Mouse (Mus musculus): Measurements from ENCODE around the gene Enpep. TPM values are rescaled to one million over a fixed set of nuclear protein-coding genes. Genes with fewer than 3 reads are reported as not detected.

The Enpep gene
- polyA plus RNA-seq, 1 experiment from 2014 or later: 1.7 TPM

- Histone ChIP-seq H3K27ac (ENCODE audit: low read depth, low read length) (no peak overlapping the region), H3K27me3 (ENCODE audit: control insufficient read depth, insufficient read depth, low read length) (no peaks in the 10 kb centered on the region), H3K36me3 (ENCODE audit: control insufficient read depth, insufficient read depth, low read length) (no peaks in the 10 kb centered on the region), H3K4me1 (ENCODE audit: control insufficient read depth, insufficient read depth, low read length) (no peaks in the 10 kb centered on the region), H3K9me3 (ENCODE audit: control insufficient read depth, low read length) (no peaks in the 10 kb centered on the region), H3K4me3 (ENCODE audit: low read depth, low read length) (no peak overlapping the region), H3K9ac (replicated peaks; ENCODE audit: low read depth, low read length) (no peak overlapping the region), H3K4me2 (ENCODE audit: low read depth, low read length) (no peak overlapping the region)
- ATAC-seq (ENCODE audit: low read depth): no peak
- 84% methylated on average over 6 of the region's 6 CpGs for WGBS
Observed at GRCm38 (mm10) chr3:129321585-129321984, 10.9 kb downstream of the Enpep start.

- Histone ChIP-seq H3K27me3 (ENCODE audit: control insufficient read depth, insufficient read depth, low read length) (no peaks in the 10 kb centered on the region), H3K4me2 (ENCODE audit: low read depth, low read length) (no peak overlapping the region), H3K36me3 (ENCODE audit: control insufficient read depth, insufficient read depth, low read length) (no peaks in the 10 kb centered on the region), H3K4me3 (ENCODE audit: low read depth, low read length) (no peak overlapping the region), H3K27ac (ENCODE audit: low read depth, low read length) (no peak overlapping the region), H3K4me1 (ENCODE audit: control insufficient read depth, insufficient read depth, low read length) (no peaks in the 10 kb centered on the region), H3K9me3 (ENCODE audit: control insufficient read depth, low read length) (no peaks in the 10 kb centered on the region), H3K9ac (replicated peaks; ENCODE audit: low read depth, low read length) (no peak overlapping the region)
- WGBS: 79% methylated on average over 17 of the region's 17 CpGs
- no peak for ATAC-seq (ENCODE audit: low read depth)
Observed at GRCm38 (mm10) chr3:129317032-129317729, 15.3 kb downstream of the Enpep start.

- H3K4me3 ChIP-seq (ENCODE audit: low read depth, low read length): no peak overlapping the region
- H3K4me2 ChIP-seq (ENCODE audit: low read depth, low read length): no peak overlapping the region
- H3K36me3 ChIP-seq (ENCODE audit: control insufficient read depth, insufficient read depth, low read length): no peaks in the 10 kb centered on the region
- no peaks in the 10 kb centered on the region for H3K4me1 ChIP-seq (ENCODE audit: control insufficient read depth, insufficient read depth, low read length)
- H3K9ac ChIP-seq (replicated peaks; ENCODE audit: low read depth, low read length): no peak overlapping the region
- H3K27me3 ChIP-seq (ENCODE audit: control insufficient read depth, insufficient read depth, low read length): no peaks in the 10 kb centered on the region
- WGBS: 89% methylated on average over 7 of the region's 7 CpGs
- no peaks in the 10 kb centered on the region for H3K9me3 ChIP-seq (ENCODE audit: control insufficient read depth, low read length)
- ATAC-seq (ENCODE audit: low read depth): no peak
- no peak overlapping the region for H3K27ac ChIP-seq (ENCODE audit: low read depth, low read length)
Observed at GRCm38 (mm10) chr3:129313671-129314415, 18.7 kb downstream of the Enpep start.

- ATAC-seq (ENCODE audit: low read depth): no peak
- no peak overlapping the region for H3K4me2 ChIP-seq (ENCODE audit: low read depth, low read length)
- H3K27ac ChIP-seq (ENCODE audit: low read depth, low read length): no peak overlapping the region
- H3K27me3 ChIP-seq (ENCODE audit: control insufficient read depth, insufficient read depth, low read length): no peaks in the 10 kb centered on the region
- 82% methylated on average over 2 of the region's 2 CpGs for WGBS
- H3K4me1 ChIP-seq (ENCODE audit: control insufficient read depth, insufficient read depth, low read length): no peaks in the 10 kb centered on the region
- H3K36me3 ChIP-seq (ENCODE audit: control insufficient read depth, insufficient read depth, low read length): no peaks in the 10 kb centered on the region
- no peak overlapping the region for H3K4me3 ChIP-seq (ENCODE audit: low read depth, low read length)
- H3K9me3 ChIP-seq (ENCODE audit: control insufficient read depth, low read length): no peaks in the 10 kb centered on the region
- no peak overlapping the region for H3K9ac ChIP-seq (replicated peaks; ENCODE audit: low read depth, low read length)
Observed at GRCm38 (mm10) chr3:129313221-129313620, 19.3 kb downstream of the Enpep start.

GRCm38 (mm10) chr3:129312511-129312910 lies 20.0 kb downstream of the Enpep start:
- Histone ChIP-seq H3K36me3 (ENCODE audit: control insufficient read depth, insufficient read depth, low read length) (no peaks in the 10 kb centered on the region), H3K4me2 (ENCODE audit: low read depth, low read length) (no peak overlapping the region), H3K27ac (ENCODE audit: low read depth, low read length) (no peak overlapping the region), H3K9ac (replicated peaks; ENCODE audit: low read depth, low read length) (no peak overlapping the region), H3K27me3 (ENCODE audit: control insufficient read depth, insufficient read depth, low read length) (no peaks in the 10 kb centered on the region), H3K4me1 (ENCODE audit: control insufficient read depth, insufficient read depth, low read length) (no peaks in the 10 kb centered on the region), H3K4me3 (ENCODE audit: low read depth, low read length) (no peak overlapping the region), H3K9me3 (ENCODE audit: control insufficient read depth, low read length) (no peaks in the 10 kb centered on the region)
- ATAC-seq (ENCODE audit: low read depth): no peak
- 97% methylated on average over 8 of the region's 8 CpGs for WGBS

GRCm38 (mm10) chr3:129311951-129312350 lies 20.6 kb downstream of the Enpep start:
- Histone ChIP-seq H3K4me1 (ENCODE audit: control insufficient read depth, insufficient read depth, low read length) (no peaks in the 10 kb centered on the region), H3K27me3 (ENCODE audit: control insufficient read depth, insufficient read depth, low read length) (no peaks in the 10 kb centered on the region), H3K4me3 (ENCODE audit: low read depth, low read length) (no peak overlapping the region), H3K9me3 (ENCODE audit: control insufficient read depth, low read length) (no peaks in the 10 kb centered on the region), H3K36me3 (ENCODE audit: control insufficient read depth, insufficient read depth, low read length) (no peaks in the 10 kb centered on the region), H3K27ac (ENCODE audit: low read depth, low read length) (no peak overlapping the region), H3K9ac (replicated peaks; ENCODE audit: low read depth, low read length) (no peak overlapping the region), H3K4me2 (ENCODE audit: low read depth, low read length) (no peak overlapping the region)
- WGBS: 84% methylated on average over 8 of the region's 8 CpGs
- ATAC-seq (ENCODE audit: low read depth): no peak

GRCm38 (mm10) chr3:129309926-129310325 lies 22.6 kb downstream of the Enpep start:
- 23% methylated on average over 5 of the region's 5 CpGs for WGBS
- no peaks in the 10 kb centered on the region for H3K27me3 ChIP-seq (ENCODE audit: control insufficient read depth, insufficient read depth, low read length)
- no peaks in the 10 kb centered on the region for H3K36me3 ChIP-seq (ENCODE audit: control insufficient read depth, insufficient read depth, low read length)
- H3K9me3 ChIP-seq (ENCODE audit: control insufficient read depth, low read length): no peaks in the 10 kb centered on the region
- no peaks in the 10 kb centered on the region for H3K4me1 ChIP-seq (ENCODE audit: control insufficient read depth, insufficient read depth, low read length)
- peak; percentile 65; the same call in 1 of the 2 replicates for ATAC-seq (ENCODE audit: low read depth)
- H3K27ac ChIP-seq (ENCODE audit: low read depth, low read length): no peak overlapping the region
- H3K4me2 ChIP-seq (ENCODE audit: low read depth, low read length): no peak overlapping the region
- no peak overlapping the region for H3K4me3 ChIP-seq (ENCODE audit: low read depth, low read length)
- H3K9ac ChIP-seq (replicated peaks; ENCODE audit: low read depth, low read length): no peak overlapping the region

GRCm38 (mm10) chr3:129308876-129309275 lies 23.6 kb downstream of the Enpep start:
- Histone ChIP-seq H3K9ac (replicated peaks; ENCODE audit: low read depth, low read length) (0 out of 2 replicates have a peak overlapping the region, but pooled peaks have one; percentile 11), H3K9me3 (ENCODE audit: control insufficient read depth, low read length) (no peaks in the 10 kb centered on the region), H3K27me3 (ENCODE audit: control insufficient read depth, insufficient read depth, low read length) (no peaks in the 10 kb centered on the region), H3K4me2 (ENCODE audit: low read depth, low read length) (no peak overlapping the region), H3K4me1 (ENCODE audit: control insufficient read depth, insufficient read depth, low read length) (no peaks in the 10 kb centered on the region), H3K4me3 (ENCODE audit: low read depth, low read length) (no peak overlapping the region), H3K27ac (ENCODE audit: low read depth, low read length) (no peak overlapping the region), H3K36me3 (ENCODE audit: control insufficient read depth, insufficient read depth, low read length) (no peaks in the 10 kb centered on the region)
- 76% methylated on average over 9 of the region's 9 CpGs for WGBS
- ATAC-seq (ENCODE audit: low read depth): no peak

GRCm38 (mm10) chr3:129308102-129308752 lies 24.3 kb downstream of the Enpep start:
- H3K9me3 ChIP-seq (ENCODE audit: control insufficient read depth, low read length): no peaks in the 10 kb centered on the region
- H3K27me3 ChIP-seq (ENCODE audit: control insufficient read depth, insufficient read depth, low read length): no peaks in the 10 kb centered on the region
- 0 out of 2 replicates have a peak overlapping the region, but pooled peaks have one; percentile 11 for H3K9ac ChIP-seq (replicated peaks; ENCODE audit: low read depth, low read length)
- ATAC-seq (ENCODE audit: low read depth): peak; percentile 82; the same call in 1 of the 2 replicates
- no peak overlapping the region for H3K4me2 ChIP-seq (ENCODE audit: low read depth, low read length)
- H3K36me3 ChIP-seq (ENCODE audit: control insufficient read depth, insufficient read depth, low read length): no peaks in the 10 kb centered on the region
- WGBS: 45% methylated on average over 10 of the region's 10 CpGs
- no peaks in the 10 kb centered on the region for H3K4me1 ChIP-seq (ENCODE audit: control insufficient read depth, insufficient read depth, low read length)
- H3K4me3 ChIP-seq (ENCODE audit: low read depth, low read length): no peak overlapping the region
- H3K27ac ChIP-seq (ENCODE audit: low read depth, low read length): no peak overlapping the region
